ENCODE assay signal across 8 mouse cellular contexts in the genomic region with DNA sequence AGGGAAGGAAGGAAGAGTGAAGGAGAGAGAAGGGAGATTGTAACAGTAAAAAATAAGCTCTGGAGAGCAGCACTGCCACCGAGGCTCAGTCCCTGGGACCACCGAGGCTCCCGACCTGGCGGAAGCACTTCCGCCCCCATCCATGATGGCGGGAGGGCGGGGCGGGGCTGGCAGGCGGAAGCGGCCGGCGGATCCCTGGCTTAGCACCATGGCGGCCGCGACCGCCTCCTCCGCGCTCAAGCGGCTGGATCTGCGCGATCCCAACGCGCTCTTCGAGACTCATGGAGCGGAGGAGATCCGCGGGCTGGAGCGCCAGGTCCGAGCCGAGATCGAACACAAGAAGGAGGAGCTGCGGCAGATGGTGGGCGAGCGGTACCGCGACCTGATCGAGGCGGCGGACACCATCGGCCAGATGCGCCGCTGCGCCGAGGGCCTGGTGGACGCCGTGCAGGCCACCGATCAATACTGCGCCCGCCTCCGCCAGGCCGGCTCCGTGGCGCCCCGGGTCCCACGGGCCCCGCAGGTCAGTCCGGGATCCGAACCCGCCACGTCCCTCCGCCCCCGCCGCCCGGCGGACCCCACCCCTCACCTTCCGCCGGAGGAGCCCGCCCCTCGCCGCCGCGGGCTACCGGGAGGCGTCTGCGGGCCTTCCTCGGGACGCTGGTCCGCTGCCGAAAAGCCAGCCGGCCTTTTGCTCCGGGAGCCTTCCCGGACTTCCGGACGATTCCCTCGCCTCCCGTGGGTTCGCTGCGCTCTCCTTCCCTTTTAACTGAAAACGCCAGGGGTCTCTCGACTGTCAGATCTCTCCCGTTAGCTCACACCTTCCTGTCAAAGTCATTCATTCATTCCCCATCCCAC. TPM values are rescaled to one million over a fixed set of nuclear protein-coding genes. Genes with fewer than 3 reads are reported as not detected.
DNase-seq lines count a peak whose midpoint lies in the region; ATAC-seq and TF ChIP-seq lines count a peak whose summit lies in the region.

Gene Slc39a11, minus strand, starts transcription at position 727 of the 858 bp plus-strand sequence.

- peak; percentile 11; the same call in 1 of the 2 replicates for TF ChIP-seq CTCF in layer of hippocampus, adult 2 months (conservative IDR thresholded peaks at IDR 0.05)

- WGBS in forebrain, embryonic 13.5 days: under 1% methylated on average over 71 of the region's 91 CpGs
- under 1% methylated on average over 64 of the region's 91 CpGs for WGBS in lung, embryonic 16.5 days

- H3K9ac ChIP-seq in ES-E14 (ENCODE audit: insufficient read depth, low read depth, low read length, poor library complexity, severe bottlenecking): peak within 1 kb of the TSS; percentile 96
- H3K9ac ChIP-seq in forebrain, embryonic 13.5 days: peak within 1 kb of the TSS; percentile 91
- H3K9ac ChIP-seq in lung, embryonic 16.5 days (ENCODE audit: low read length): peak within 1 kb of the TSS; percentile 96

- peak within 1 kb of the TSS; percentile 78 for H3K4me2 ChIP-seq in forebrain, embryonic 13.5 days
- H3K4me2 ChIP-seq in lung, embryonic 16.5 days (ENCODE audit: low read depth, low read length): peak within 1 kb of the TSS; percentile 67

- no peak within 1 kb of the TSS; the same call in 1 of the 2 replicates for H3K27ac ChIP-seq in ES-E14 (ENCODE audit: insufficient read depth, low read depth, low read length, poor library complexity, severe bottlenecking)
- H3K27ac ChIP-seq in forebrain, embryonic 13.5 days: peak within 1 kb of the TSS; percentile 90
- H3K27ac ChIP-seq in layer of hippocampus, adult 2 months: peak within 1 kb of the TSS; percentile 100
- peak within 1 kb of the TSS; percentile 86 for H3K27ac ChIP-seq in lung, embryonic 16.5 days (ENCODE audit: low read length)

- no peaks in the 10 kb centered on the region for H3K9me3 ChIP-seq in ES-E14 (ENCODE audit: control insufficient read depth, insufficient read depth, low read depth, low read length)
- no peaks in the 10 kb centered on the region for H3K9me3 ChIP-seq in forebrain, embryonic 13.5 days (replicated peaks)
- peaks cover 4% of the 10 kb centered on the region; the same call in 1 of the 2 replicates for H3K9me3 ChIP-seq in lung, embryonic 16.5 days (ENCODE audit: control insufficient read depth, low read length)

- H3K4me1 ChIP-seq in ES-E14 (ENCODE audit: control insufficient read depth in 2 of 2, insufficient read depth in 2 of 2, low read length in 2 of 2, poor library complexity in 1 of 2): peaks cover 5 to 11% of the 10 kb centered on the region in 2 experiments; a peak in 2 of 4 replicates
- H3K4me1 ChIP-seq in forebrain, embryonic 13.5 days: peaks cover 31% of the 10 kb centered on the region
- H3K4me1 ChIP-seq in lung, embryonic 16.5 days (replicated peaks; ENCODE audit: control insufficient read depth, insufficient read depth, low read length): peaks cover 16% of the 10 kb centered on the region

- peak; percentile 80 for ATAC-seq in forebrain, embryonic 13.5 days
- peak; percentile 86 for ATAC-seq in lung, embryonic 16.5 days (ENCODE audit: low read depth)

- peaks cover 11% of the 10 kb centered on the region for H3K36me3 ChIP-seq in ES-E14 (ENCODE audit: control insufficient read depth, insufficient read depth, low read length, poor library complexity, severe bottlenecking)
- H3K36me3 ChIP-seq in forebrain, embryonic 13.5 days (ENCODE audit: poor library complexity, severe bottlenecking): peaks cover 31% of the 10 kb centered on the region
- H3K36me3 ChIP-seq in lung, embryonic 16.5 days (ENCODE audit: control insufficient read depth, insufficient read depth, low read length): peaks cover 22% of the 10 kb centered on the region

- peak within 1 kb of the TSS; percentile 80 to 100 for H3K4me3 ChIP-seq in ES-E14 (ENCODE audit: insufficient read depth in 1 of 2, low read depth in 1 of 2, low read length in 2 of 2, poor library complexity in 1 of 2, severe bottlenecking in 1 of 2)
- peak within 1 kb of the TSS; percentile 92 for H3K4me3 ChIP-seq in forebrain, embryonic 13.5 days
- peak within 1 kb of the TSS; percentile 99 for H3K4me3 ChIP-seq in layer of hippocampus, adult 2 months
- H3K4me3 ChIP-seq in lung, embryonic 16.5 days (ENCODE audit: low read length): peak within 1 kb of the TSS; percentile 88

- in situ Hi-C loops in ES-E14 (cut with MboI; ENCODE audit: low sequenced_read_pairs in 2 of 2, unreplicated experiment in 2 of 2): loop anchor here (5.0 to 25.0 kb wide), 2 partner anchors 163 to 462 kb away; no protein-coding TSS in a partner anchor

- no peaks in the 10 kb centered on the region for H3K27me3 ChIP-seq in forebrain, embryonic 13.5 days
- no peaks in the 10 kb centered on the region for H3K27me3 ChIP-seq in lung, embryonic 16.5 days (ENCODE audit: control insufficient read depth, insufficient read depth, low read depth, low read length)

- peak; percentile 45 for DNase-seq in ES-E14 (ENCODE audit: low read depth, low spot score)
- DNase-seq in c-Kit-positive CD71-positive TER-119-negative erythroid progenitor cells, embryonic 14.5 days (ENCODE audit: low read depth): peak; percentile 57
- DNase-seq in heart, postnatal 36 days: peak; percentile 71 to 79
- DNase-seq in layer of hippocampus, adult 2 months (ENCODE audit: low spot score in 2 of 2): peak in 1 of 2 experiments; percentile 61
- peak; percentile 50 for DNase-seq in ovary, postnatal 10 days (ENCODE audit: low spot score)
- peak; percentile 55 to 76 for DNase-seq in thymus, postnatal 10 days (ENCODE audit: low spot score in 2 of 2)

- intact Hi-C loops in heart, postnatal 36 days (cut with DNase I): loop anchor here (1.0 to 2.0 kb wide), 2 partner anchors 35 to 102 kb away; partner anchors contain the start of genes Cdc42ep4, D11Wsu47e and Fam104a

TF ChIP-seq in ES-E14, 5 proteins besides CTCF, POLR2A, EP300 and RAD21:
- TF ChIP-seq ZNF384 (IDR thresholded peaks at IDR 0.05; ENCODE audit: low read depth, low read length) (no peak), HCFC1 (IDR thresholded peaks at IDR 0.05; ENCODE audit: borderline replicate concordance, insufficient read depth, low read length) (peak; percentile 74; the same call in 1 of the 2 replicates)

RNA-seq across cellular contexts. Expression of gene Slc39a11, which starts in this region (rescaled TPM):
- total RNA-seq in ES-E14 (2012; rRNA removed): 17.0 and 18.0 TPM in 2 replicates
- 27.7 and 29.0 TPM in 2 replicates for polyA plus RNA-seq in forebrain, embryonic 13.5 days (2015; fragmentation: Nextera tagmentation; extraction: Ambion mirVana)
- 1 to 10 TPM; 2.6 to 3.9 TPM for total RNA-seq in heart, postnatal 36 days (2021)
- 10 to 100 TPM; 21.7 to 23.1 TPM for total RNA-seq in layer of hippocampus, adult 2 months (2021)
- 23.7 and 26.2 TPM in 2 replicates for polyA plus RNA-seq in lung, embryonic 16.5 days (2015; fragmentation: Nextera tagmentation; extraction: Ambion mirVana)
